ENCODE assay signal across 8 mouse cellular contexts in the genomic region with DNA sequence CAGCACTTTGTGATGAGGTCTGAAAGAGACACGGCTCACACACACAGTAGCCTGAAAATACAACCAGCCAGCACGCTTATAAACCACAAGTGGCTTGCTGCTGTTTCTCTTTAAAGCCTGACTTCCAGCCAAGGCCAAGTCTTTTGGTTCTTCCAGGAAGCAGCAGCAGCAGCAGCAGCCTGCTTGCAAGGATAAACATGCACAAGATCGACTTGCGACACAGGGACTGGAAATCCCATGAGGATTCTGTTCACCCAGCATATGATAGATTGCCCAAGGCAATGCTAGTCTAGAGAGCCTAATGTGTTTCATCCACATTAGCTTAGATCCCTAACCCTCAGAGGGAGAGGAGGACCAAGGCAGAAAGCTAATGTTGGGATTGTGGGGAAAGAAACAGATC. TPM values are rescaled to one million over a fixed set of nuclear protein-coding genes. Genes with fewer than 3 reads are reported as not detected.
DNase-seq lines count a peak whose midpoint lies in the region; ATAC-seq lines count a peak whose summit lies in the region.

No protein-coding gene starts in this region.

- no peak for ATAC-seq in midbrain, embryonic 11.5 days (ENCODE audit: low FRiP score)
- no peak for ATAC-seq in kidney, embryonic 14.5 days (ENCODE audit: low FRiP score, low TSS enrichment)
- no peak for ATAC-seq in midbrain, embryonic 16.5 days

- no peaks in the 10 kb centered on the region for H3K27me3 ChIP-seq in midbrain, embryonic 10.5 days (ENCODE audit: low read depth, poor library complexity, severe bottlenecking)
- H3K27me3 ChIP-seq in midbrain, embryonic 11.5 days (ENCODE audit: control insufficient read depth, insufficient read depth, low read length): no peaks in the 10 kb centered on the region
- no peaks in the 10 kb centered on the region for H3K27me3 ChIP-seq in heart, embryonic 10.5 days (ENCODE audit: insufficient read depth, poor library complexity, severe bottlenecking)
- H3K27me3 ChIP-seq in kidney, embryonic 14.5 days (ENCODE audit: control insufficient read depth, insufficient read depth, low read length): no peaks in the 10 kb centered on the region
- H3K27me3 ChIP-seq in midbrain, embryonic 16.5 days (ENCODE audit: control insufficient read depth, insufficient read depth, low read depth, low read length): no peaks in the 10 kb centered on the region

- H3K9me3 ChIP-seq in midbrain, embryonic 10.5 days (replicated peaks): no peaks in the 10 kb centered on the region
- H3K9me3 ChIP-seq in midbrain, embryonic 11.5 days (ENCODE audit: control insufficient read depth, low read length): no peaks in the 10 kb centered on the region
- no peaks in the 10 kb centered on the region for H3K9me3 ChIP-seq in heart, embryonic 10.5 days
- H3K9me3 ChIP-seq in kidney, embryonic 14.5 days (ENCODE audit: control insufficient read depth, low read length): no peaks in the 10 kb centered on the region
- no peaks in the 10 kb centered on the region for H3K9me3 ChIP-seq in midbrain, embryonic 16.5 days (replicated peaks; ENCODE audit: control insufficient read depth, low read length, poor library complexity, severe bottlenecking)

- 0 out of 2 replicates have a peak overlapping the region, but pooled peaks have one; percentile 61 for H3K27ac ChIP-seq in midbrain, embryonic 10.5 days (replicated peaks)
- H3K27ac ChIP-seq in midbrain, embryonic 11.5 days (ENCODE audit: low read depth, low read length): no peak overlapping the region
- peak overlapping the region; percentile 37; the same call in 1 of the 2 replicates for H3K27ac ChIP-seq in heart, embryonic 10.5 days
- peak overlapping the region; percentile 14; the same call in 1 of the 2 replicates for H3K27ac ChIP-seq in kidney, embryonic 14.5 days (ENCODE audit: low read depth, low read length)
- H3K27ac ChIP-seq in midbrain, embryonic 16.5 days (ENCODE audit: low read length): 0 out of 2 replicates have a peak overlapping the region, but pooled peaks have one; percentile 8

- WGBS in midbrain, embryonic 10.5 days: 75% methylated on average over 4 of the region's 4 CpGs
- WGBS in midbrain, embryonic 11.5 days: 69% methylated on average over 4 of the region's 4 CpGs
- 47% methylated on average over 4 of the region's 4 CpGs for WGBS in heart, embryonic 10.5 days
- whole genome bisulfite sequencing in kidney, embryonic 14.5 days: 26% methylated on average over 4 of the region's 4 CpGs
- WGBS in midbrain, embryonic 16.5 days: 47% methylated on average over 4 of the region's 4 CpGs

- H3K36me3 ChIP-seq in midbrain, embryonic 10.5 days: peaks cover 35% of the 10 kb centered on the region
- no peaks in the 10 kb centered on the region; the same call in 1 of the 2 replicates for H3K36me3 ChIP-seq in midbrain, embryonic 11.5 days (ENCODE audit: control insufficient read depth, insufficient read depth, low read length)
- H3K36me3 ChIP-seq in heart, embryonic 10.5 days: peaks cover 32% of the 10 kb centered on the region
- peaks cover 16% of the 10 kb centered on the region for H3K36me3 ChIP-seq in kidney, embryonic 14.5 days (ENCODE audit: control insufficient read depth, insufficient read depth, low read length)
- H3K36me3 ChIP-seq in midbrain, embryonic 16.5 days (ENCODE audit: control insufficient read depth, insufficient read depth, low read length): no peaks in the 10 kb centered on the region

- no peak overlapping the region for H3K4me2 ChIP-seq in midbrain, embryonic 11.5 days
- no peak overlapping the region for H3K4me2 ChIP-seq in kidney, embryonic 14.5 days (replicated peaks; ENCODE audit: low read depth, low read length)
- no peak overlapping the region for H3K4me2 ChIP-seq in midbrain, embryonic 16.5 days (ENCODE audit: low read length)

- H3K4me1 ChIP-seq in midbrain, embryonic 10.5 days: peaks cover 28% of the 10 kb centered on the region
- peaks cover 3% of the 10 kb centered on the region; the same call in 1 of the 2 replicates for H3K4me1 ChIP-seq in midbrain, embryonic 11.5 days (ENCODE audit: control insufficient read depth, insufficient read depth, low read length)
- peaks cover 66% of the 10 kb centered on the region for H3K4me1 ChIP-seq in heart, embryonic 10.5 days
- H3K4me1 ChIP-seq in kidney, embryonic 14.5 days (ENCODE audit: control insufficient read depth, insufficient read depth, low read length): peaks cover 16% of the 10 kb centered on the region
- H3K4me1 ChIP-seq in midbrain, embryonic 16.5 days (ENCODE audit: control insufficient read depth, insufficient read depth, low read length): peaks cover 24% of the 10 kb centered on the region

- H3K9ac ChIP-seq in midbrain, embryonic 11.5 days (ENCODE audit: low read length): no peak overlapping the region
- H3K9ac ChIP-seq in kidney, embryonic 14.5 days (ENCODE audit: low read depth, low read length): no peak overlapping the region
- H3K9ac ChIP-seq in midbrain, embryonic 16.5 days (ENCODE audit: low read depth, low read length): no peak overlapping the region

- no peak for DNase-seq in midbrain, embryonic 10.5 days (ENCODE audit: low spot score)
- no peak for DNase-seq in midbrain, embryonic 11.5 days (ENCODE audit: low spot score, missing footprints)
- DNase-seq in heart, embryonic 10.5 days (ENCODE audit: low spot score): no peak
- DNase-seq in left cerebral cortex, adult 11 months (ENCODE audit: low spot score): no peak
- DNase-seq in spleen, postnatal 14 days (ENCODE audit: low spot score in 2 of 2): no peak
- DNase-seq in layer of hippocampus, adult 11-12 months (ENCODE audit: low spot score): no peak

- no peak overlapping the region for H3K4me3 ChIP-seq in midbrain, embryonic 10.5 days
- H3K4me3 ChIP-seq in midbrain, embryonic 11.5 days (ENCODE audit: low read depth, low read length): no peak overlapping the region
- H3K4me3 ChIP-seq in heart, embryonic 10.5 days: no peak overlapping the region
- no peak overlapping the region for H3K4me3 ChIP-seq in kidney, embryonic 14.5 days (ENCODE audit: low read length)
- H3K4me3 ChIP-seq in midbrain, embryonic 16.5 days (ENCODE audit: low read depth, low read length): no peak overlapping the region

RNA-seq across cellular contexts. Expression of gene Fermt2, which starts 22.0 kb away (rescaled TPM):
- polyA plus RNA-seq in midbrain, embryonic 10.5 days (2016; fragmentation: Nextera tagmentation; extraction: Ambion mirVana): 72.8 and 82.8 TPM in 2 replicates
- polyA plus RNA-seq in midbrain, embryonic 11.5 days (2014; fragmentation: Nextera tagmentation; extraction: Ambion mirVana): 65.8 and 69.1 TPM in 2 replicates
- 175 and 176 TPM in 2 replicates for polyA plus RNA-seq in heart, embryonic 10.5 days (2016; fragmentation: Nextera tagmentation; extraction: Ambion mirVana)
- 147 and 172 TPM in 2 replicates for polyA plus RNA-seq in kidney, embryonic 14.5 days (2014; fragmentation: Nextera tagmentation; extraction: Ambion mirVana)
- polyA plus RNA-seq in midbrain, embryonic 16.5 days (2015; fragmentation: Nextera tagmentation; extraction: Ambion mirVana): 66.1 and 66.4 TPM in 2 replicates
